Comparison of ENCODE assay signal across 23 mouse cellular contexts in the genomic region with DNA sequence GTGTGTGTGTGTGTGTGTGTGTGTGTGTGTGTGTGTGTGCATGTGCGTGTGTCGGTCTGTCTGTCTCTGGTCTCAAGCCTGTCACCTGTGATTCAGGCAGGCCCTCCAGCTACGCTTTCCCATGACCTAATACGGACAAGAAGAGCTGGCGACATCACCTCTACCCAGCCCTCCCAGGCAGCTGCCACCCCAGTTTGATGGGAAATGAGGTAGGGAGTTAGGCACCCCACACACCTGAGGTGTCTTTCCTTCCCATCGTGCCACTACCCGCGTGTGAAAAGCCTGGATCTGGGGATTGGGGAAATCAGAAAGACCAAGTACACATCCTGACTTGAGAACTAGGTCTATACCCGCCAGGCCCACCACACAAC. TPM values are rescaled to one million over a fixed set of nuclear protein-coding genes. Genes with fewer than 3 reads are reported as not detected.
DNase-seq lines count a peak whose midpoint lies in the region; ATAC-seq and TF ChIP-seq lines count a peak whose summit lies in the region.
"Had no signal": no experiment of that assay in that cellular context is flagged by ENCODE, and none has a peak within 500 bp of the region (broad histone marks: within the 10 kb centered on the region; RNA-seq: fewer than 3 reads in every experiment).

No protein-coding gene starts in this region.

- no peaks in the 10 kb centered on the region for H3K9me3 ChIP-seq in heart, embryonic 12.5 days (replicated peaks)
- no peaks in the 10 kb centered on the region for H3K9me3 ChIP-seq in ES-Bruce4 (replicated peaks; ENCODE audit: control insufficient read depth, insufficient read depth, low read length, poor library complexity, severe bottlenecking)
- no peaks in the 10 kb centered on the region for H3K9me3 ChIP-seq in embryonic facial prominence, embryonic 15.5 days (replicated peaks)
- H3K9me3 ChIP-seq in stomach, postnatal 0 days (ENCODE audit: control insufficient read depth, low read length), result no peaks in the 10 kb centered on the region
- H3K9me3 ChIP-seq: forebrain, embryonic 15.5 days; heart, embryonic 13.5 days; hindbrain, embryonic 15.5 days had no signal

- 74% methylated on average over 9 of the region's 9 CpGs for WGBS in heart, embryonic 12.5 days
- 69% methylated on average over 9 of the region's 9 CpGs for WGBS in heart, adult 2 months
- 66% methylated on average over 9 of the region's 9 CpGs for WGBS in embryonic facial prominence, embryonic 15.5 days
- 74% methylated on average over 9 of the region's 9 CpGs for WGBS in stomach, postnatal 0 days

- no peak overlapping the region for H3K9ac ChIP-seq in heart, embryonic 12.5 days
- no peak overlapping the region for H3K9ac ChIP-seq in heart, adult 2 months (ENCODE audit: low read depth, low read length)
- peak overlapping the region; percentile 15; the same call in 1 of the 2 replicates for H3K9ac ChIP-seq in ES-Bruce4 (ENCODE audit: low read depth, poor library complexity, severe bottlenecking)
- H3K9ac ChIP-seq in embryonic facial prominence, embryonic 15.5 days, result no peak overlapping the region
- no peak overlapping the region for H3K9ac ChIP-seq in stomach, postnatal 0 days (ENCODE audit: low read length)
- H3K9ac ChIP-seq: forebrain, embryonic 15.5 days; heart, embryonic 13.5 days; hindbrain, embryonic 15.5 days had no signal

- no peak for DNase-seq in heart, adult 2 months
- DNase-seq in stomach, postnatal 0 days (ENCODE audit: low spot score), result no peak
- no peak for DNase-seq in kidney, postnatal 14 days
- no peak for DNase-seq in cerebellum, postnatal 25 days
- DNase-seq: adrenal gland, postnatal 10 days; cerebellum, adult 11 months; cerebellum, adult 9-10 months; gastrocnemius, postnatal 36 days; heart, adult 18-20 months; heart, postnatal 36 days had no signal

- TF ChIP-seq CTCF in heart, adult 2 months (IDR thresholded peaks at IDR 0.05), result no peak
- TF ChIP-seq CTCF in ES-Bruce4 (IDR thresholded peaks at IDR 0.05; ENCODE audit: low read depth, low read length), result no peak
- TF ChIP-seq CTCF in stomach, postnatal 0 days (IDR thresholded peaks at IDR 0.05; ENCODE audit: low read depth), result no peak

- no peaks in the 10 kb centered on the region for H3K4me1 ChIP-seq in heart, embryonic 12.5 days (replicated peaks)
- no peaks in the 10 kb centered on the region for H3K4me1 ChIP-seq in heart, adult 2 months (ENCODE audit: control insufficient read depth, insufficient read depth, low read length)
- H3K4me1 ChIP-seq in ES-Bruce4 (ENCODE audit: control insufficient read depth, insufficient read depth, low read length), result peaks cover 13% of the 10 kb centered on the region
- H3K4me1 ChIP-seq in embryonic facial prominence, embryonic 15.5 days, result 0 out of 2 replicates have a peak, but pooled peaks cover 5% of the 10 kb centered on the region
- H3K4me1 ChIP-seq in stomach, postnatal 0 days (replicated peaks; ENCODE audit: control insufficient read depth, insufficient read depth), result no peaks in the 10 kb centered on the region
- H3K4me1 ChIP-seq: forebrain, embryonic 15.5 days; hindbrain, embryonic 15.5 days had no signal

- ATAC-seq in heart, embryonic 12.5 days (ENCODE audit: insufficient number of reproducible peaks, low FRiP score), result 0 out of 2 replicates have a peak, but pooled peaks have one; percentile 20
- ATAC-seq in embryonic facial prominence, embryonic 15.5 days (ENCODE audit: insufficient number of reproducible peaks, low FRiP score, low TSS enrichment, low read depth), result no peak
- ATAC-seq in stomach, postnatal 0 days (ENCODE audit: low FRiP score, low TSS enrichment), result no peak
- ATAC-seq: forebrain, embryonic 15.5 days; intestine, embryonic 16.5 days had no signal

- intact Hi-C loops in heart, adult 2 months (cut with DNase I), result no loop called here

- no peak overlapping the region for H3K27ac ChIP-seq in heart, embryonic 12.5 days (ENCODE audit: poor library complexity, severe bottlenecking)
- H3K27ac ChIP-seq in heart, adult 2 months, result no peak overlapping the region
- H3K27ac ChIP-seq in ES-Bruce4 (ENCODE audit: insufficient read depth, low read length), result peak overlapping the region; percentile 77
- peak overlapping the region; percentile 71; the same call in 1 of the 2 replicates for H3K27ac ChIP-seq in embryonic facial prominence, embryonic 15.5 days (replicated peaks)
- H3K27ac ChIP-seq in stomach, postnatal 0 days (replicated peaks), result peak overlapping the region; percentile 24; the same call in 1 of the 2 replicates
- H3K27ac ChIP-seq: forebrain, embryonic 15.5 days; heart, embryonic 13.5 days; hindbrain, embryonic 15.5 days had no signal

- H3K79me2 ChIP-seq in heart, adult 2 months (replicated peaks; ENCODE audit: control insufficient read depth, insufficient read depth, low read length), result no peaks in the 10 kb centered on the region

- TF ChIP-seq EP300 in heart, adult 2 months (IDR thresholded peaks at IDR 0.05; ENCODE audit: insufficient read depth, low read depth, low read length), result no peak
- TF ChIP-seq EP300 in ES-Bruce4 (IDR thresholded peaks at IDR 0.05; ENCODE audit: insufficient read depth, low read depth, low read length), result no peak
- TF ChIP-seq EP300 in stomach, postnatal 0 days (optimal IDR thresholded peaks at IDR 0.05), result no peak

- no peak for TF ChIP-seq POLR2A in heart, adult 2 months (IDR thresholded peaks at IDR 0.05; ENCODE audit: insufficient read depth, low read depth, low read length)
- TF ChIP-seq POLR2A in ES-Bruce4 (IDR thresholded peaks at IDR 0.05; ENCODE audit: insufficient read depth, low read length), result no peak

- H3K4me3 ChIP-seq in heart, embryonic 12.5 days, result no peak overlapping the region
- H3K4me3 ChIP-seq in heart, adult 2 months, result no peak overlapping the region
- peak overlapping the region; percentile 10; the same call in 1 of the 2 replicates for H3K4me3 ChIP-seq in ES-Bruce4 (ENCODE audit: low read depth, low read length)
- no peak overlapping the region for H3K4me3 ChIP-seq in embryonic facial prominence, embryonic 15.5 days (replicated peaks)
- no peak overlapping the region for H3K4me3 ChIP-seq in stomach, postnatal 0 days (ENCODE audit: low read depth, low read length)
- H3K4me3 ChIP-seq: forebrain, embryonic 15.5 days; heart, embryonic 13.5 days; hindbrain, embryonic 15.5 days had no signal

- H3K4me2 ChIP-seq in heart, embryonic 12.5 days, result 0 out of 2 replicates have a peak overlapping the region, but pooled peaks have one; percentile 1
- H3K4me2 ChIP-seq in embryonic facial prominence, embryonic 15.5 days (replicated peaks), result no peak overlapping the region
- no peak overlapping the region for H3K4me2 ChIP-seq in stomach, postnatal 0 days (replicated peaks; ENCODE audit: low read depth)
- H3K4me2 ChIP-seq: forebrain, embryonic 15.5 days; hindbrain, embryonic 15.5 days had no signal

- H3K27me3 ChIP-seq in heart, embryonic 12.5 days (replicated peaks), result peaks cover 32% of the 10 kb centered on the region
- no peaks in the 10 kb centered on the region for H3K27me3 ChIP-seq in heart, adult 2 months (ENCODE audit: control insufficient read depth, insufficient read depth, low read length)
- no peaks in the 10 kb centered on the region for H3K27me3 ChIP-seq in ES-Bruce4 (ENCODE audit: control insufficient read depth, insufficient read depth, low read length, poor library complexity, severe bottlenecking)
- H3K27me3 ChIP-seq in embryonic facial prominence, embryonic 15.5 days, result no peaks in the 10 kb centered on the region
- H3K27me3 ChIP-seq in stomach, postnatal 0 days (ENCODE audit: control insufficient read depth, insufficient read depth, low read length), result no peaks in the 10 kb centered on the region
- H3K27me3 ChIP-seq: forebrain, embryonic 15.5 days; hindbrain, embryonic 15.5 days had no signal

- no peaks in the 10 kb centered on the region for H3K36me3 ChIP-seq in heart, embryonic 12.5 days
- H3K36me3 ChIP-seq in heart, adult 2 months (ENCODE audit: control insufficient read depth, insufficient read depth, low read length), result no peaks in the 10 kb centered on the region
- no peaks in the 10 kb centered on the region for H3K36me3 ChIP-seq in ES-Bruce4 (ENCODE audit: control insufficient read depth, insufficient read depth, low read length, poor library complexity, severe bottlenecking)
- H3K36me3 ChIP-seq in embryonic facial prominence, embryonic 15.5 days, result no peaks in the 10 kb centered on the region
- no peaks in the 10 kb centered on the region for H3K36me3 ChIP-seq in stomach, postnatal 0 days (ENCODE audit: control insufficient read depth, insufficient read depth, low read length)
- H3K36me3 ChIP-seq: forebrain, embryonic 15.5 days; heart, embryonic 13.5 days; hindbrain, embryonic 15.5 days had no signal

RNA-seq across cellular contexts. Expression of a gene that starts 0.4 kb away (rescaled TPM):
- 1.3 and 1.9 TPM in 2 replicates for polyA plus RNA-seq in heart, embryonic 12.5 days (2016; fragmentation: Nextera tagmentation; extraction: Ambion mirVana)
- total RNA-seq in heart, adult 2 months (2021), result not detected
- 0.61 TPM in 1 of 2 replicates, not detected in the other for polyA plus RNA-seq in heart, adult 2 months (2012; rRNA removed)
- 10.5 and 11.8 TPM in 2 replicates for polyA plus RNA-seq in ES-Bruce4 (2011; ENCODE audit: insufficient read depth, insufficient read length, low read depth, missing spikeins)
- polyA plus RNA-seq in embryonic facial prominence, embryonic 15.5 days (2015; fragmentation: Nextera tagmentation; extraction: Ambion mirVana), result 399 and 504 TPM in 2 replicates
- 46.4 and 63.4 TPM in 2 replicates for polyA plus RNA-seq in stomach, postnatal 0 days (2015; fragmentation: Nextera tagmentation; extraction: Ambion mirVana)
- total RNA-seq: adrenal gland, postnatal 10 days; gastrocnemius, adult 8-10 months; heart, postnatal 36 days; MEL had no signal
- polyA plus RNA-seq: forebrain, embryonic 15.5 days had no signal

RNA-seq across cellular contexts. Expression of a gene that starts 8.5 kb away (rescaled TPM):
- not detected in 2 replicates for polyA plus RNA-seq in heart, embryonic 12.5 days (2016; fragmentation: Nextera tagmentation; extraction: Ambion mirVana)
- total RNA-seq in heart, adult 2 months (2021), result not detected
- not detected in 2 replicates for polyA plus RNA-seq in heart, adult 2 months (2012; rRNA removed)
- polyA plus RNA-seq in ES-Bruce4 (2011; ENCODE audit: insufficient read depth, insufficient read length, low read depth, missing spikeins), result 20.6 and 21.5 TPM in 2 replicates
- polyA plus RNA-seq in embryonic facial prominence, embryonic 15.5 days (2015; fragmentation: Nextera tagmentation; extraction: Ambion mirVana), result 0.25 and 0.37 TPM in 2 replicates
- 0.10 and 0.12 TPM in 2 replicates for polyA plus RNA-seq in stomach, postnatal 0 days (2015; fragmentation: Nextera tagmentation; extraction: Ambion mirVana)
- total RNA-seq: adrenal gland, postnatal 10 days; adrenal gland, postnatal 4 days; gastrocnemius, adult 8-10 months; gastrocnemius, postnatal 36 days; heart, adult 18-20 months; heart, postnatal 36 days; MEL had no signal
- polyA plus RNA-seq: embryonic facial prominence, embryonic 11.5 days; forebrain, embryonic 15.5 days; heart, embryonic 13.5 days; heart, postnatal 0 days; hindbrain, embryonic 11.5 days; hindbrain, embryonic 15.5 days; intestine, embryonic 16.5 days had no signal

RNA-seq across cellular contexts. Expression of a gene that starts 12.5 kb away (rescaled TPM):
- polyA plus RNA-seq in heart, embryonic 12.5 days (2016; fragmentation: Nextera tagmentation; extraction: Ambion mirVana), result not detected in 2 replicates
- not detected for total RNA-seq in heart, adult 2 months (2021)
- polyA plus RNA-seq in heart, adult 2 months (2012; rRNA removed), result not detected in 2 replicates
- polyA plus RNA-seq in ES-Bruce4 (2011; ENCODE audit: insufficient read depth, insufficient read length, low read depth, missing spikeins), result 0.99 TPM in 1 of 2 replicates, not detected in the other
- polyA plus RNA-seq in embryonic facial prominence, embryonic 15.5 days (2015; fragmentation: Nextera tagmentation; extraction: Ambion mirVana), result 6.9 and 7.0 TPM in 2 replicates
- polyA plus RNA-seq in stomach, postnatal 0 days (2015; fragmentation: Nextera tagmentation; extraction: Ambion mirVana), result 2.1 and 4.0 TPM in 2 replicates
- total RNA-seq: adrenal gland, postnatal 10 days; adrenal gland, postnatal 4 days; gastrocnemius, adult 8-10 months; gastrocnemius, postnatal 36 days; heart, adult 18-20 months; heart, postnatal 36 days; MEL had no signal
- polyA plus RNA-seq: embryonic facial prominence, embryonic 11.5 days; forebrain, embryonic 15.5 days; heart, embryonic 13.5 days; heart, postnatal 0 days; hindbrain, embryonic 11.5 days; hindbrain, embryonic 15.5 days; intestine, embryonic 16.5 days had no signal

RNA-seq across cellular contexts. Expression of a gene that starts 53.9 kb away (rescaled TPM):
- 1.3 and 2.2 TPM in 2 replicates for polyA plus RNA-seq in heart, embryonic 12.5 days (2016; fragmentation: Nextera tagmentation; extraction: Ambion mirVana)
- total RNA-seq in heart, adult 2 months (2021), result under 1 TPM in 1 of 2 experiments, not detected in 1; 0.31 TPM
- 0.44 and 0.47 TPM in 2 replicates for polyA plus RNA-seq in heart, adult 2 months (2012; rRNA removed)
- 1.3 TPM in 1 of 2 replicates, not detected in the other for polyA plus RNA-seq in ES-Bruce4 (2011; ENCODE audit: insufficient read depth, insufficient read length, low read depth, missing spikeins)
- polyA plus RNA-seq in embryonic facial prominence, embryonic 15.5 days (2015; fragmentation: Nextera tagmentation; extraction: Ambion mirVana), result 1,122 and 1,244 TPM in 2 replicates
- polyA plus RNA-seq in stomach, postnatal 0 days (2015; fragmentation: Nextera tagmentation; extraction: Ambion mirVana), result 279 and 287 TPM in 2 replicates
- total RNA-seq: gastrocnemius, adult 8-10 months; gastrocnemius, postnatal 36 days; heart, adult 18-20 months; MEL had no signal

RNA-seq across cellular contexts. Expression of a gene that starts 58.5 kb away (rescaled TPM):
- polyA plus RNA-seq in heart, embryonic 12.5 days (2016; fragmentation: Nextera tagmentation; extraction: Ambion mirVana), result 1,467 and 1,522 TPM in 2 replicates
- total RNA-seq in heart, adult 2 months (2021), result 1,000 to 10,000 TPM; 1,735 to 2,054 TPM
- 195 and 341 TPM in 2 replicates for polyA plus RNA-seq in heart, adult 2 months (2012; rRNA removed)
- polyA plus RNA-seq in ES-Bruce4 (2011; ENCODE audit: insufficient read depth, insufficient read length, low read depth, missing spikeins), result 718 and 769 TPM in 2 replicates
- 1,638 and 1,748 TPM in 2 replicates for polyA plus RNA-seq in embryonic facial prominence, embryonic 15.5 days (2015; fragmentation: Nextera tagmentation; extraction: Ambion mirVana)
- polyA plus RNA-seq in stomach, postnatal 0 days (2015; fragmentation: Nextera tagmentation; extraction: Ambion mirVana), result 1,487 and 1,495 TPM in 2 replicates

Comparison
In these comparisons a context has a peak if more than half of its experiments do, and no peak if none do; other contexts are left out.
1. H3K27ac ChIP-seq: peak in ES-Bruce4 (single experiment), embryonic facial prominence, embryonic 15.5 days (single experiment) and stomach, postnatal 0 days (single experiment); none in heart, embryonic 12.5 days (single experiment) and heart, adult 2 months (single experiment).
2. RNA of a gene that starts 8.5 kb away (polyA plus RNA-seq): 20.6 to 21.5 TPM in ES-Bruce4; 0.25 to 0.37 TPM in embryonic facial prominence, embryonic 15.5 days, 0.10 to 0.12 TPM in stomach, postnatal 0 days, not detected in heart, embryonic 12.5 days and not detected in heart, adult 2 months; every median in the first group is over 10 times any median in the second.